Mouse (Mus musculus) forebrain, embryonic 12.5 days (tissue): Measurements from ENCODE around the gene Spsb2. TPM values are rescaled to one million over a fixed set of nuclear protein-coding genes. Genes with fewer than 3 reads are reported as not detected.

ENCODE experiments used
- ATAC-seq: fragments of 200-750 bp; cut with Nextera tagmentation; 2 replicates; pipeline ENCODE4 v1.8.0; 2017; ENCODE audit warnings: moderate TSS enrichment; ENCODE audit not compliant: low FRiP score
- H3K27ac ChIP-seq: fragments of 300-500 bp; sonication (generic); 2 replicates; pipeline ENCODE4 v1.5.1; 2016; ENCODE audit warnings: mild to moderate bottlenecking
- H3K27me3 ChIP-seq: fragments of 300-500 bp; sonication (generic); 2 replicates; pipeline ENCODE4 v1.6.1; 2016; ENCODE audit warnings: mild to moderate bottlenecking
- H3K36me3 ChIP-seq: fragments of 300-500 bp; sonication (generic); replicated peaks from 2 replicates; pipeline ENCODE4 v1.6.1; 2016; ENCODE audit warnings: mild to moderate bottlenecking
- H3K4me1 ChIP-seq: fragments of 300-500 bp; sonication (generic); 2 replicates; pipeline ENCODE4 v1.6.1; 2016
- H3K4me2 ChIP-seq: fragments of 300-500 bp; sonication (generic); 2 replicates; pipeline ENCODE4 v1.6.1; 2016; ENCODE audit warnings: mild to moderate bottlenecking, moderate library complexity
- H3K4me3 ChIP-seq: fragments of 300-500 bp; sonication (generic); replicated peaks from 2 replicates; pipeline ENCODE4 v1.5.1; 2016; ENCODE audit warnings: mild to moderate bottlenecking
- H3K9ac ChIP-seq: fragments of 300-500 bp; sonication (generic); 2 replicates; pipeline ENCODE4 v1.6.1; 2016; ENCODE audit warnings: mild to moderate bottlenecking
- H3K9me3 ChIP-seq: fragments of 300-500 bp; sonication (generic); 2 replicates; pipeline ENCODE4 v1.6.1; 2016
- WGBS: fragments of 180-500 bp; shearing (Covaris S2); methylation state at CpG from one replicate; pipeline ENCODE4 v1.1.7; 2016; 5-methylcytosine and 5-hydroxymethylcytosine counted together
- polyA plus RNA-seq: library from polyadenylated mRNA; unstranded; fragments of >200 nt; fragmentation: Nextera tagmentation; extraction: Ambion mirVana; gene quantifications from 2 replicates; pipeline ENCODE4 v1.2.1, GENCODE M21; 2016

The Spsb2 gene
- polyA plus RNA-seq, 1 experiment from 2014 or later: 7.7 TPM

GRCm38 (mm10) chr6:124812848-124813247, 4.4 kb downstream of the Spsb2 start:
- Histone ChIP-seq H3K4me3 (peak overlapping the region; percentile 73), H3K27ac (peak overlapping the region; percentile 88), H3K4me2 (peak overlapping the region; percentile 88), H3K36me3 (peaks cover 53% of the 10 kb centered on the region), H3K4me1 (peaks cover 60% of the 10 kb centered on the region), H3K9ac (peak overlapping the region; percentile 83), H3K27me3 (no peaks in the 10 kb centered on the region), H3K9me3 (no peaks in the 10 kb centered on the region)
- WGBS: 21% methylated on average over 9 of the region's 9 CpGs
- ATAC-seq: no peak

DNA sequence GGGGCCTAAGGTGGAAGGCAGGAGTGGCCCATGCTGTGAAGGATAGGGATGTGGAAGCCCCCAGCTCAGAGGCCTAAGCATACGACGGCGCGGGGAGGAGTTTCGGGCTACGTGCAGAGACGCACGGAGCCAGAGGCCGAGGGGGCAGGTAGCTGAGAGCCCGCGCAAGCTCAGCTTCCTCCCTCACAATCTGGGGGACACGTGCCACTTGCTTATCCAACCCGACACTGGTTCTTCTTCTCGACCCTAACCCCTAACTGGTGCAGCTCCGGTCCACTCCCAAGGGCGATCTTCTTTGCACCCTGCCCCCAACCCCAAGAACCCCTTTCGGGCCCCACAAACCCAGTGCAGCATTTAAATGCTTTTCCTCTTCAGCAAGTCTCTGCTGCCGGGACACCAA, 5.0 kb downstream of the Spsb2 start:
- H3K4me1 ChIP-seq: peaks cover 54% of the 10 kb centered on the region
- no peaks in the 10 kb centered on the region for H3K9me3 ChIP-seq
- under 1% methylated on average over 18 of the region's 18 CpGs for WGBS
- H3K9ac ChIP-seq: peak overlapping the region; percentile 83
- peaks cover 60% of the 10 kb centered on the region for H3K36me3 ChIP-seq
- peak overlapping the region; percentile 73 for H3K4me3 ChIP-seq
- ATAC-seq: peak; percentile 70
- H3K4me2 ChIP-seq: peak overlapping the region; percentile 88
- no peaks in the 10 kb centered on the region for H3K27me3 ChIP-seq
- peak overlapping the region; percentile 88 for H3K27ac ChIP-seq

DNA sequence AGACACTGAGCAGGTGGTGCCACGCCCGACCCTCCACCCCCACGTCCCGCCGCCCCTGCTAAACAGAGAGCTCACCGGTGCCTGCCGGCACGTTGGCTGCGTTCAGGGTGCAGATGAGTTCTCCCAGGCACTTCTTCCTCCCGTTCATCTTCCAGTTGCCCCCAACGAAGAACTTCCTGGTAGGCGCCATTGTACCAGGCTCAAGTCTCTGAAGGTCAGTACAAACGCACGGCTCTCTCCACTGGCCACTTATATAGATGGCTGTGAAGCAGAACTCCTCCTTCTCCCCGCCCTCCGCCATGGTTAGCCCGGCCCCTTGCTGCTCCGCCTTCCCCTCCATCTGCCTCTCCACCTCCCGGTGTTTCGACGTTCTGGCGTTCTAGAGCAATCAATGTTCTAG, 5.5 kb downstream of the Spsb2 start, which contains the start of gene Tpi1:
Tpi1 (minus strand) TSS at position 364 of the 400 bp plus-strand sequence.
- WGBS: 0% methylated on average over 22 of the region's 22 CpGs
- ATAC-seq: peak; percentile 91

DNA sequence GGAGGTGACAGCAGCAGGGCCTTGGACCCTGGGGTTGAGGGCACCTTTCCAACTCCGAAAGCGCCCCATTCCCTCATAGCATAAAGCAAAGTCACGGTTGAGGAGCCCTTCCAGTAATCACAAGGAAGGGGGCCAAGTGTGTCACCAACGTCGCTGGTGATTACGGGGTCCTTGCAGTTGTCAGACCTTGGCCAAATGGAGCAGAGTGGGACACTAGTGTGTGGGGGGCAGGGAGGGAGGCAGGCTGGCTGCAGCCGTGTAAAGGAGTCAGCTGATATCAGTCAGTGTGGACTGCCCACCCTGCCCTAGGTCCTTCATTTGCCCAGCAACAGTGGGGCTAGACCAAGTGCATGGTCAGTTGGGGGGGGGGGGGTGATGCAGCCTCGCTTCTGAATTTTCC, 6.0 kb downstream of the Spsb2 start:
- WGBS: 45% methylated on average over 8 of the region's 8 CpGs
- peak overlapping the region; percentile 88 for H3K4me2 ChIP-seq
- H3K9ac ChIP-seq: no peak overlapping the region
- H3K27ac ChIP-seq: peak overlapping the region; percentile 88
- peaks cover 69% of the 10 kb centered on the region for H3K36me3 ChIP-seq
- H3K4me3 ChIP-seq: peak overlapping the region; percentile 73
- H3K9me3 ChIP-seq: no peaks in the 10 kb centered on the region
- H3K27me3 ChIP-seq: no peaks in the 10 kb centered on the region
- H3K4me1 ChIP-seq: peaks cover 44% of the 10 kb centered on the region
- ATAC-seq: peak; percentile 32

More for the DNA sequence above, 5.5 kb downstream of the Spsb2 start, which contains the start of gene Tpi1:
- peak within 1 kb of the TSS; percentile 88 for H3K4me2 ChIP-seq
- H3K9ac ChIP-seq: peak within 1 kb of the TSS; percentile 83
- H3K27ac ChIP-seq: peak within 1 kb of the TSS; percentile 88
- peaks cover 64% of the 10 kb centered on the region for H3K36me3 ChIP-seq
- peaks cover 50% of the 10 kb centered on the region for H3K4me1 ChIP-seq
- no peaks in the 10 kb centered on the region for H3K9me3 ChIP-seq
- peak within 1 kb of the TSS; percentile 73 for H3K4me3 ChIP-seq
- H3K27me3 ChIP-seq: no peaks in the 10 kb centered on the region

DNA sequence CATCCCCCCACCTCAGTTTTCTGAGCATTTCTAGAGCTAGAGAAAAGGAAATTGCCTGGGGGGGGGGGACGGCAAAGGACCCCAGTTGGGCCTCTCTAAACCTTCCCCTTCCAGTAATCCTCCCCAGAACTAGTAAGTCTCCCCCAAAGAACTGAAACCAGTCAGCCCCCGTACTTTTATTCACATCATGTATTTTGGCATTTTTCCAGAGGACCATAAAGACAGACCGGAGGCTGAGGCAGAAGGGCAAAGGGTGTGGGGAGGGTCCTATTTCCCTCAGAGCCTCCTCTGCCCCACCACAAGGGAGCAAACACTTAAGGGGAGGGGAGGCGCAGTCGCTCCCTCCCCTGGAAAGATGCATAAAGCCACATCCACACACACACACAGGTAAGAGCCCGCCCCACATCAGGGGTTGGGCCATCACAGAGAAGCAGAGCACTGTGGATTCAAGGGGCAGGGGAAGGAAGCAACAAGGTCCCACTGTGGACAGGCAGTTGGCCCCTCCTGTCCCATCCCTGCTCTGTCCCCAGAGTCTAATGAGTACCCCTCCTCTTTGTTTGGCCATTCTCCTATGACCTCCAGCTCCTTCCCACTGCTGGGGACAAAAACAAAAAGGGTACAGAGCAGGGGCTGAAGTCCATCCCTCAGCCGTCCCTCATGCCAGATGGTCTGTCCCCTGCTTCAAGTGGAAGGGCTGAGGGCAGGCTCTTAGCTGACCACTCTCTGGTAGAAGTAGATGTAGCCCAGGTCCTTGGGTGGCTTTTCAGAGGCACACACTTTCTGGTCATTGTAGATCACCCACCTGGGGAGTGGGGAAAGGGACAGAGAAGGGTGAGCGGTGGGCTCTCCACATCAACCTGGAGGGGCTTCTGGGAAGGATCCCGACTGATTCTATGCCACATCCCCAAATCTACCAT, 6.7 kb downstream of the Spsb2 start:
- Histone ChIP-seq H3K36me3 (peaks cover 76% of the 10 kb centered on the region), H3K9me3 (no peaks in the 10 kb centered on the region), H3K9ac (no peak overlapping the region; the same call in 1 of the 2 replicates), H3K4me3 (no peak overlapping the region), H3K27me3 (no peaks in the 10 kb centered on the region), H3K4me1 (peaks cover 38% of the 10 kb centered on the region), H3K4me2 (peak overlapping the region; percentile 88; the same call in 1 of the 2 replicates), H3K27ac (0 out of 2 replicates have a peak overlapping the region, but pooled peaks have one; percentile 88)
- 64% methylated on average over 9 of the region's 9 CpGs for WGBS
- no peak for ATAC-seq

- H3K9me3 ChIP-seq: no peaks in the 10 kb centered on the region
- no peak overlapping the region for H3K4me3 ChIP-seq
- no peak overlapping the region for H3K27ac ChIP-seq
- whole genome bisulfite sequencing: 91% methylated on average over 4 of the region's 4 CpGs
- no peak overlapping the region for H3K4me2 ChIP-seq
- peaks cover 77% of the 10 kb centered on the region for H3K36me3 ChIP-seq
- peaks cover 32% of the 10 kb centered on the region for H3K4me1 ChIP-seq
- H3K27me3 ChIP-seq: no peaks in the 10 kb centered on the region
- no peak for ATAC-seq
- no peak overlapping the region for H3K9ac ChIP-seq
Observed at GRCm38 (mm10) chr6:124816611-124817010, 8.2 kb downstream of the Spsb2 start.

GRCm38 (mm10) chr6:124817125-124817524, 8.7 kb downstream of the Spsb2 start:
- WGBS: 96% methylated on average over 11 of the region's 11 CpGs
- peaks cover 27% of the 10 kb centered on the region for H3K4me1 ChIP-seq
- no peak overlapping the region for H3K4me3 ChIP-seq
- H3K9ac ChIP-seq: no peak overlapping the region
- no peaks in the 10 kb centered on the region for H3K27me3 ChIP-seq
- peaks cover 77% of the 10 kb centered on the region for H3K36me3 ChIP-seq
- no peak overlapping the region for H3K4me2 ChIP-seq
- no peak overlapping the region for H3K27ac ChIP-seq
- no peak for ATAC-seq
- H3K9me3 ChIP-seq: no peaks in the 10 kb centered on the region

DNA sequence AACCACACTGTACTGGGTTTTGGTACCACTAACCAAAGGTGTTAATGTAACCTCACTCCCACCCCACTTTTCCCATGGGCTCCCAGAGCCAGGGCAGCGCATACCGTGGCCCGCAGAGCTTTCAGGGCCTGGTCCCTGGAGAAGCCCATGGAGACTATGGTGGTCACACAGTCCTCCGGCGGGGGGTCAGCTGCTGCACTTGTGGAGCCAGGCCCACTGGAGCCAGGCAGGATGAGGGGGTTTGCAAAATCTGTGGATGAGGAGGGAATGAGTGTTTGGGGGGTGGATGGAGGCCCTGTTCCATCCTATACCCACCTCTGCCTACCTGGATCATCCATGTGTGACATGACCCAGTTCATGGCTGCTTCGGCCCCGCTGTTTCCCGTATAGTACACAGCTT, 9.1 kb downstream of the Spsb2 start:
- H3K4me1 ChIP-seq: peaks cover 23% of the 10 kb centered on the region
- no peak overlapping the region for H3K9ac ChIP-seq
- WGBS: 97% methylated on average over 8 of the region's 8 CpGs
- no peaks in the 10 kb centered on the region for H3K27me3 ChIP-seq
- no peak for ATAC-seq
- no peak overlapping the region for H3K27ac ChIP-seq
- no peaks in the 10 kb centered on the region for H3K9me3 ChIP-seq
- H3K4me3 ChIP-seq: no peak overlapping the region
- H3K36me3 ChIP-seq: peaks cover 77% of the 10 kb centered on the region
- no peak overlapping the region for H3K4me2 ChIP-seq

- no peak for ATAC-seq
Observed at GRCm38 (mm10) chr6:124817971-124818370, 9.5 kb downstream of the Spsb2 start.

GRCm38 (mm10) chr6:124820891-124821290, 12.4 kb downstream of the Spsb2 start:
- ATAC-seq: no peak
- no peaks in the 10 kb centered on the region for H3K27me3 ChIP-seq
- no peaks in the 10 kb centered on the region for H3K9me3 ChIP-seq
- H3K4me2 ChIP-seq: no peak overlapping the region
- 93% methylated on average over 5 of the region's 5 CpGs for WGBS
- no peak overlapping the region for H3K27ac ChIP-seq
- H3K4me3 ChIP-seq: no peak overlapping the region
- no peaks in the 10 kb centered on the region for H3K4me1 ChIP-seq
- H3K36me3 ChIP-seq: peaks cover 100% of the 10 kb centered on the region
- H3K9ac ChIP-seq: no peak overlapping the region

More at GRCm38 (mm10) chr6:124817971-124818370, 9.5 kb downstream of the Spsb2 start:
- Histone ChIP-seq H3K4me2 (no peak overlapping the region), H3K9ac (no peak overlapping the region), H3K36me3 (peaks cover 80% of the 10 kb centered on the region), H3K4me3 (no peak overlapping the region), H3K4me1 (peaks cover 19% of the 10 kb centered on the region), H3K27me3 (no peaks in the 10 kb centered on the region), H3K27ac (no peak overlapping the region), H3K9me3 (no peaks in the 10 kb centered on the region)
- WGBS: 95% methylated on average over 8 of the region's 8 CpGs

GRCm38 (mm10) chr6:124822049-124822448, 13.6 kb downstream of the Spsb2 start:
- 93% methylated on average over 4 of the region's 4 CpGs for WGBS
- Histone ChIP-seq H3K4me3 (no peak overlapping the region), H3K36me3 (peaks cover 98% of the 10 kb centered on the region), H3K4me1 (no peaks in the 10 kb centered on the region), H3K9me3 (no peaks in the 10 kb centered on the region), H3K27ac (no peak overlapping the region), H3K4me2 (no peak overlapping the region), H3K9ac (no peak overlapping the region), H3K27me3 (no peaks in the 10 kb centered on the region)
- no peak for ATAC-seq

GRCm38 (mm10) chr6:124828101-124828592, 19.7 kb downstream of the Spsb2 start:
- WGBS: 26% methylated on average over 10 of the region's 10 CpGs
- H3K36me3 ChIP-seq: peaks cover 56% of the 10 kb centered on the region
- no peaks in the 10 kb centered on the region for H3K9me3 ChIP-seq
- peak overlapping the region; percentile 73 for H3K9ac ChIP-seq
- peak overlapping the region; percentile 73 for H3K4me3 ChIP-seq
- H3K4me1 ChIP-seq: peaks cover 43% of the 10 kb centered on the region
- no peaks in the 10 kb centered on the region for H3K27me3 ChIP-seq
- H3K27ac ChIP-seq: peak overlapping the region; percentile 71
- H3K4me2 ChIP-seq: peak overlapping the region; percentile 95
- no peak for ATAC-seq
